Mouse (Mus musculus): ENCODE data around the gene Mylk4. TPM values are rescaled to one million over a fixed set of nuclear protein-coding genes. Genes with fewer than 3 reads are reported as not detected.
A peak's percentile ranks its signal among the peaks of the same experiment; 100 is the strongest.

The Mylk4 gene
- polyA plus RNA-seq, 1 experiment from 2014 or later, result 0.34 TPM

- H3K27ac ChIP-seq (ENCODE audit: low read length), result no peak overlapping the region
- no peaks in the 10 kb centered on the region for H3K27me3 ChIP-seq (ENCODE audit: insufficient read depth, low read length)
- H3K4me2 ChIP-seq (replicated peaks; ENCODE audit: low read depth, low read length), result no peak overlapping the region
- H3K4me3 ChIP-seq (ENCODE audit: low read length), result no peak overlapping the region
- peaks cover 5% of the 10 kb centered on the region; the same call in 1 of the 2 replicates for H3K4me1 ChIP-seq (ENCODE audit: insufficient read depth, low read length)
- no peaks in the 10 kb centered on the region for H3K9me3 ChIP-seq (ENCODE audit: low read length)
- no peak overlapping the region for H3K9ac ChIP-seq (replicated peaks; ENCODE audit: low read length)
- no peaks in the 10 kb centered on the region for H3K36me3 ChIP-seq (ENCODE audit: insufficient read depth, low read length)
- ATAC-seq (ENCODE audit: low FRiP score, low TSS enrichment), result no peak
- WGBS, result 89% methylated on average over 4 of the region's 4 CpGs
Observed at GRCm38 (mm10) chr13:32667386-32667785, 116.4 kb downstream of the Mylk4 start.

GRCm38 (mm10) chr13:32662041-32662440 is 121.7 kb downstream of the Mylk4 start:
- Histone ChIP-seq H3K27ac (ENCODE audit: low read length) (no peak overlapping the region), H3K36me3 (ENCODE audit: insufficient read depth, low read length) (no peaks in the 10 kb centered on the region), H3K9me3 (ENCODE audit: low read length) (no peaks in the 10 kb centered on the region), H3K4me2 (replicated peaks; ENCODE audit: low read depth, low read length) (no peak overlapping the region), H3K4me3 (ENCODE audit: low read length) (no peak overlapping the region), H3K9ac (replicated peaks; ENCODE audit: low read length) (no peak overlapping the region), H3K27me3 (ENCODE audit: insufficient read depth, low read length) (no peaks in the 10 kb centered on the region), H3K4me1 (ENCODE audit: insufficient read depth, low read length) (peaks cover 5% of the 10 kb centered on the region; the same call in 1 of the 2 replicates)
- 65% methylated on average over 3 of the region's 3 CpGs for WGBS
- ATAC-seq (ENCODE audit: low FRiP score, low TSS enrichment), result no peak; the same call in 1 of the 2 replicates

GRCm38 (mm10) chr13:32660294-32660693 is 123.5 kb downstream of the Mylk4 start:
- Histone ChIP-seq H3K36me3 (ENCODE audit: insufficient read depth, low read length) (no peaks in the 10 kb centered on the region), H3K9me3 (ENCODE audit: low read length) (no peaks in the 10 kb centered on the region), H3K4me3 (ENCODE audit: low read length) (no peak overlapping the region), H3K27ac (ENCODE audit: low read length) (peak overlapping the region; percentile 49; the same call in 1 of the 2 replicates), H3K27me3 (ENCODE audit: insufficient read depth, low read length) (no peaks in the 10 kb centered on the region), H3K4me1 (ENCODE audit: insufficient read depth, low read length) (peaks cover 5% of the 10 kb centered on the region; the same call in 1 of the 2 replicates), H3K4me2 (replicated peaks; ENCODE audit: low read depth, low read length) (no peak overlapping the region), H3K9ac (replicated peaks; ENCODE audit: low read length) (no peak overlapping the region)
- ATAC-seq (ENCODE audit: low FRiP score, low TSS enrichment), result no peak
- WGBS, result 29% methylated on average over 4 of the region's 4 CpGs

GRCm38 (mm10) chr13:32659271-32659670 is 124.5 kb downstream of the Mylk4 start:
- H3K9ac ChIP-seq (replicated peaks; ENCODE audit: low read length), result no peak overlapping the region
- no peaks in the 10 kb centered on the region for H3K9me3 ChIP-seq (ENCODE audit: low read length)
- H3K27me3 ChIP-seq (ENCODE audit: insufficient read depth, low read length), result no peaks in the 10 kb centered on the region
- no peak overlapping the region for H3K27ac ChIP-seq (ENCODE audit: low read length)
- no peak overlapping the region for H3K4me3 ChIP-seq (ENCODE audit: low read length)
- no peak overlapping the region for H3K4me2 ChIP-seq (replicated peaks; ENCODE audit: low read depth, low read length)
- no peak for ATAC-seq (ENCODE audit: low FRiP score, low TSS enrichment)
- H3K4me1 ChIP-seq (ENCODE audit: insufficient read depth, low read length), result no peaks in the 10 kb centered on the region
- no peaks in the 10 kb centered on the region for H3K36me3 ChIP-seq (ENCODE audit: insufficient read depth, low read length)
- WGBS, result 94% methylated on average over 5 of the region's 5 CpGs

- no peaks in the 10 kb centered on the region for H3K9me3 ChIP-seq (ENCODE audit: low read length)
- no peak overlapping the region for H3K9ac ChIP-seq (replicated peaks; ENCODE audit: low read length)
- H3K27ac ChIP-seq (ENCODE audit: low read length), result no peak overlapping the region
- H3K27me3 ChIP-seq (ENCODE audit: insufficient read depth, low read length), result no peaks in the 10 kb centered on the region
- H3K4me2 ChIP-seq (replicated peaks; ENCODE audit: low read depth, low read length), result no peak overlapping the region
- ATAC-seq (ENCODE audit: low FRiP score, low TSS enrichment), result no peak
- 94% methylated on average over 2 of the region's 2 CpGs for WGBS
- no peak overlapping the region for H3K4me3 ChIP-seq (ENCODE audit: low read length)
- no peaks in the 10 kb centered on the region for H3K36me3 ChIP-seq (ENCODE audit: insufficient read depth, low read length)
- no peaks in the 10 kb centered on the region for H3K4me1 ChIP-seq (ENCODE audit: insufficient read depth, low read length)
Observed at GRCm38 (mm10) chr13:32657583-32657982, 126.2 kb downstream of the Mylk4 start.

Other genes starting within 250 kb of the Mylk4 start
- gene Wrnip1, start 18.1 kb upstream of the Mylk4 start, polyA plus RNA-seq (2015; fragmentation: Nextera tagmentation; extraction: Ambion mirVana), result 19.7 and 21.1 TPM in 2 replicates
- not detected in 2 replicates for gene D930007J09Rik, start 18.9 kb upstream of the Mylk4 start, polyA plus RNA-seq (2015; fragmentation: Nextera tagmentation; extraction: Ambion mirVana)
- 10.3 and 12.1 TPM in 2 replicates for gene Serpinb1a, start 67.2 kb upstream of the Mylk4 start, polyA plus RNA-seq (2015; fragmentation: Nextera tagmentation; extraction: Ambion mirVana)
- gene Serpinb1c, start 114.3 kb upstream of the Mylk4 start, polyA plus RNA-seq (2015; fragmentation: Nextera tagmentation; extraction: Ambion mirVana), result not detected in 2 replicates
- gene Serpinb6b, start 181.3 kb upstream of the Mylk4 start, polyA plus RNA-seq (2015; fragmentation: Nextera tagmentation; extraction: Ambion mirVana), result 6.4 and 7.0 TPM in 2 replicates
- 11.4 TPM in 2 replicates for gene Serpinb9, start 219.3 kb upstream of the Mylk4 start, polyA plus RNA-seq (2015; fragmentation: Nextera tagmentation; extraction: Ambion mirVana)
- 0.09 TPM in 1 of 2 replicates, not detected in the other for gene Serpinb9b, start 243.5 kb upstream of the Mylk4 start, polyA plus RNA-seq (2015; fragmentation: Nextera tagmentation; extraction: Ambion mirVana)

Data from kidney, embryonic 16.5 days (tissue).